ENCODE assay signal across 8 mouse cellular contexts in the genomic region with DNA sequence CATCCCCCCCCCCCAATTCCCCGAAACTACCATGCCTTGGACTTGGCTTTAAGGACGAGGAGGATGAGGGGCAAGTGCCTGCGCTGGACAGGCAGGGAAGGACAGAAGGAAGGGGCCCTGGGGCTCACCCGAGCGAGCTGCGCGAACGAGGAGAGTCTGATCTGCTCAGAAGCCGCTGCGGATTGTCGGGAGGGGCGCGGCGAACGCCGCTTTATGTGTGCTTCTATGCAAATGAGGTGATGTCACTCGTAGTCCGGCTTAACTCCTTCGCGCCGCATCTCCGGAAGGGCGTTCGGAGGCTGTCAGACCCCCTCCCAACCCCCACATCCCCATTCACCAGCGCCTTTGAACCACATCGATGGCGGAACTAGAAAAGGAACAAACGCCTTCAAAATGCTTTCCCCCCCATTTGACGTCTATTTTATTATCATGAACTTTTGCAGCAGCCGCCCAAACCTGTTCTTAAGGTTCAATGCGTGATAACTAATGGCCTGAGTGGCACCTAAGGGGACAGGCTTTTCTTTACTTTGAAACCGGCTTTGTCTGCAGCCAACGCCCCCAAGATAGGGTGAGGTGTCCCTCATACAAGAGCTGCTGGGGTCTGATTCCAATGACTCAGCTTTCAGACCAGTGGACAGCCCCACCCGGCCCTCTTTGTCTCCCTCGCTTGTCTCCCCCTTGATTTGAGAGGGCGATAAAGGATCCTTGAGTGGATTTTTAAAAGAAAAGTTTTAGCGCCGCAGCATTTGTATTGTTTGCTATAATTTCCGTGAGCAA. TPM values are rescaled to one million over a fixed set of nuclear protein-coding genes. Genes with fewer than 3 reads are reported as not detected.
DNase-seq lines count a peak whose midpoint lies in the region; ATAC-seq lines count a peak whose summit lies in the region.

TSS of gene Tmsb4x (minus strand) at position 338 of the 777 bp plus-strand sequence.

- H3K9ac ChIP-seq in intestine, embryonic 14.5 days (ENCODE audit: low read length), result peak within 1 kb of the TSS; percentile 92

- no peaks in the 10 kb centered on the region; the same call in 1 of the 2 replicates for H3K4me1 ChIP-seq in intestine, embryonic 14.5 days (replicated peaks; ENCODE audit: control insufficient read depth, insufficient read depth, low read length)

- H3K4me3 ChIP-seq in intestine, embryonic 14.5 days (ENCODE audit: low read depth, low read length), result peak within 1 kb of the TSS; percentile 63

- no peaks in the 10 kb centered on the region for H3K36me3 ChIP-seq in intestine, embryonic 14.5 days (ENCODE audit: control insufficient read depth, insufficient read depth, low read length)

- no peaks in the 10 kb centered on the region for H3K9me3 ChIP-seq in intestine, embryonic 14.5 days (ENCODE audit: control insufficient read depth, low read length)

- intact Hi-C loops in left cerebral cortex, postnatal 25 days (cut with DNase I), result loop anchor here (10.0 kb wide), 4 partner anchors 104 to 544 kb away; no protein-coding TSS in a partner anchor

- H3K4me2 ChIP-seq in intestine, embryonic 14.5 days (ENCODE audit: low read length), result peak within 1 kb of the TSS; percentile 55

- WGBS in intestine, embryonic 14.5 days, result 17% methylated on average over 39 of the region's 39 CpGs

- peak; percentile 88 for ATAC-seq in intestine, embryonic 14.5 days (replicated peaks; ENCODE audit: low FRiP score, low TSS enrichment, low read depth)

- DNase-seq in adrenal gland, adult (ENCODE audit: inconsistent age in 2 of 2, low spot score in 1 of 2), result peak; percentile 77 to 92
- DNase-seq in embryo, embryonic 11 days, result peak; percentile 89
- DNase-seq in gastrocnemius, postnatal 25 days, result peak; percentile 80
- peak; percentile 90 for DNase-seq in intestine, embryonic 14.5 days (ENCODE audit: low spot score)
- DNase-seq in left cerebral cortex, postnatal 25 days (ENCODE audit: low spot score in 2 of 2), result peak; percentile 77 to 82
- peak; percentile 91 for DNase-seq in mesoderm, embryonic 11.5 days (ENCODE audit: low read depth, low spot score)
- peak; percentile 78 for DNase-seq in right cerebral cortex, postnatal 25 days
- peak; percentile 78 to 84 for DNase-seq in urinary bladder, postnatal 4 days (ENCODE audit: low spot score in 2 of 2)

- no peaks in the 10 kb centered on the region; the same call in 1 of the 2 replicates for H3K27me3 ChIP-seq in intestine, embryonic 14.5 days (replicated peaks; ENCODE audit: control insufficient read depth, insufficient read depth, low read length)

- peak within 1 kb of the TSS; percentile 92 for H3K27ac ChIP-seq in intestine, embryonic 14.5 days (ENCODE audit: low read depth)

RNA-seq across cellular contexts. Expression of gene Tmsb4x, which starts in this region (rescaled TPM):
- total RNA-seq in gastrocnemius, postnatal 25 days (2021), result 100 to 1,000 TPM; 179 to 280 TPM
- 3,370 and 3,374 TPM in 2 replicates for polyA plus RNA-seq in intestine, embryonic 14.5 days (2014; fragmentation: Nextera tagmentation; extraction: Ambion mirVana)
- total RNA-seq in left cerebral cortex, postnatal 25 days (2021), result 1,000 to 10,000 TPM in 1 of 2 experiments, 100 to 1,000 TPM in 1; 958 to 1,007 TPM

Comparison
In these comparisons a context has a peak if more than half of its experiments do, and no peak if none do; other contexts are left out.
1. Peak in every context shown above with its lines: DNase-seq, ATAC-seq, H3K4me3 ChIP-seq and H3K27ac ChIP-seq.